Mouse (Mus musculus) spleen, adult 2 months (tissue): ENCODE measurements around the gene Dctd.

Source experiments
- CTCF ChIP-seq: fragments of 200-500 bp; IDR thresholded peaks from 2 replicates; pipeline ENCODE4 v1.5.1; 2011; ENCODE audit warnings: mild to moderate bottlenecking, inconsistent platforms; ENCODE audit not compliant: insufficient read depth, insufficient read length, insufficient replicate concordance; ENCODE audit errors: extremely low read depth
- POLR2A ChIP-seq: fragments of 200-500 bp; IDR thresholded peaks from 2 replicates; pipeline ENCODE4 v1.6.1; 2011; ENCODE audit warnings: low read depth, low read length, inconsistent platforms

- TF ChIP-seq CTCF (no peak), POLR2A (no peak)
Observed at GRCm38 (mm10) chr8:48137651-48137937, 38.7 kb downstream of the Dctd start.
